Mouse (Mus musculus): ENCODE results near the gene Rnf103. TPM values are rescaled to one million over a fixed set of nuclear protein-coding genes. Genes with fewer than 3 reads are reported as not detected.
A peak's percentile ranks its signal among the peaks of the same experiment; 100 is the strongest.
"Not testable (repeated sequence)": the region's sequence is repeated elsewhere in the genome, so short reads cannot be mapped to it uniquely, and the experiment has no call there.

Rnf103 gene
- polyA plus RNA-seq (2016; fragmentation: Nextera tagmentation; extraction: Ambion mirVana), result 18.9 and 20.8 TPM in 2 replicates

DNA sequence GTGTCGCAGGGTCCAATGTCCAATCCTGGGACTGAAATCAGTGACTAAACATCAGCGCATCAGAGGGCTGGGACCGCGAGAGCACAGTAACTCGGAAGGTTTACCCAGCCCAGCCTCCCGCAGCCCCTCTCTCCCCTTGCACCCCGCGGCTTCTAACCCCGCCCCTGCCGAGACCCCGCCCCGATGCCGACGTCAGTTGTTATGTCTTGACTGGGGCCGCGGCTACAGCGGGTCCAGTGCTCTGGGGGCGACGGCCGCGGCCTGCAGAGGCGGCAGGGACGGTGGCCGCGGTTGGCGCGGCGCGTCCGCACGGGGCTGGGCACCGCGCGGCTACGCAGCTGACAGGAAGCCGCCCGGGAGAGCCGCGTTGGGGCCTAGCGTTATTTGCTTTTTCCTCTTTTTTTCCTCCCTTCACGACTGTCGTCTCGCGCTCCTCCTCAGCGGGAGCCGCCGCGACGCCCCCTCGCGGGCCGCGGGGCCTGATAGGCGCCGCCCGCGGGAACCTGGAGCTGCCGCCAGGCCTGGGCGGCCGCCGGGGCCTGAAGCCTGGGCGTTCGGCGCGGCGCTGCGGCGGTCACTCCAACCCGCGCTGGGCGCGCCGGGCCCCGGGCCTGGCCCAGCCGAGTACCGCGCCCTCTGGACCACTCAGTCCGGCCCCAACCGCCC lies at the start of gene Rnf103:
Rnf103 (plus strand) TSS at position 220 of the 666 bp plus-strand sequence.
- peak within 1 kb of the TSS; percentile 78 for H3K4me2 ChIP-seq
- H3K4me1 ChIP-seq (replicated peaks), result peaks cover 22% of the 10 kb centered on the region
- ATAC-seq (ENCODE audit: insufficient number of reproducible peaks, insufficient read depth, low FRiP score, low TSS enrichment, low read depth), result peak; percentile 97
- peak within 1 kb of the TSS; percentile 95 for H3K9ac ChIP-seq (replicated peaks)
- H3K36me3 ChIP-seq, result peaks cover 8% of the 10 kb centered on the region; the same call in 1 of the 2 replicates
- WGBS, result under 1% methylated on average over 65 of the region's 79 CpGs
- peak within 1 kb of the TSS; percentile 80 for H3K4me3 ChIP-seq (replicated peaks)
- H3K27ac ChIP-seq, result peak within 1 kb of the TSS; percentile 98
- no peaks in the 10 kb centered on the region for H3K9me3 ChIP-seq
- H3K27me3 ChIP-seq, result no peaks in the 10 kb centered on the region

GRCm38 (mm10) chr6:71444756-71445155 lies 48.9 kb upstream of the Rnf103 start:
- Histone ChIP-seq H3K9ac (replicated peaks) (no peak overlapping the region), H3K4me2 (no peak overlapping the region), H3K4me3 (replicated peaks) (no peak overlapping the region), H3K9me3 (no peaks in the 10 kb centered on the region), H3K36me3 (no peaks in the 10 kb centered on the region), H3K27ac (no peak overlapping the region), H3K4me1 (replicated peaks) (peaks cover 6% of the 10 kb centered on the region), H3K27me3 (no peaks in the 10 kb centered on the region)
- ATAC-seq (ENCODE audit: insufficient number of reproducible peaks, insufficient read depth, low FRiP score, low TSS enrichment, low read depth), result no peak
- WGBS, result 48% methylated on average over 1 of the region's 1 CpGs

GRCm38 (mm10) chr6:71445560-71445959 lies 48.1 kb upstream of the Rnf103 start:
- no peaks in the 10 kb centered on the region for H3K27me3 ChIP-seq
- no peak for ATAC-seq (ENCODE audit: insufficient number of reproducible peaks, insufficient read depth, low FRiP score, low TSS enrichment, low read depth)
- H3K9ac ChIP-seq (replicated peaks), result no peak overlapping the region
- H3K36me3 ChIP-seq, result no peaks in the 10 kb centered on the region
- WGBS, result 84% methylated on average over 6 of the region's 6 CpGs
- H3K9me3 ChIP-seq, result no peaks in the 10 kb centered on the region
- H3K27ac ChIP-seq, result no peak overlapping the region
- H3K4me1 ChIP-seq (replicated peaks), result peaks cover 6% of the 10 kb centered on the region
- H3K4me3 ChIP-seq (replicated peaks), result no peak overlapping the region
- H3K4me2 ChIP-seq, result no peak overlapping the region

DNA sequence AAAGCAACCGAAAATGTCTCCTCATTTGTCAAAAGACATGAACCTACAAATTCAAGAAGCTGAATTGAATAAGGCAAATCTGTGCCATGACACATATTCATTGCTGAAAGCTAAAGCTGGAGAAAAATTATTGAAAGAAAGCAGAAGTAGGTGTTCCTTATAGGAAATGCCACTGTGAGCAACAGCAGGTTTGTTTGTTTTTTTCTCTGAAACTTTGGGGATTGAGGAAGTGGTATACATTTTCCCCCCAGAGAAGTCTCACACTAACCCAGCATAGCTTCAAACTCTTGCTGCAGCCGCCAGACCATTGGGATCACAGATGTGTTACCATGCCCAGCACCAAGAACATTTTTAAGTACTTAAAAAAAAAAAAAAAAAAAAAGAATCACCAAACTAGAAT lies 40.9 kb upstream of the Rnf103 start:
- no peak overlapping the region for H3K4me3 ChIP-seq (replicated peaks)
- no peak for ATAC-seq (ENCODE audit: insufficient number of reproducible peaks, insufficient read depth, low FRiP score, low TSS enrichment, low read depth)
- no peaks in the 10 kb centered on the region for H3K4me1 ChIP-seq (replicated peaks)
- no peak overlapping the region for H3K4me2 ChIP-seq
- H3K9me3 ChIP-seq, result no peaks in the 10 kb centered on the region
- WGBS, result 74% methylated on average over 2 of the region's 2 CpGs
- H3K27me3 ChIP-seq, result no peaks in the 10 kb centered on the region
- H3K36me3 ChIP-seq, result no peaks in the 10 kb centered on the region
- H3K9ac ChIP-seq (replicated peaks), result no peak overlapping the region
- H3K27ac ChIP-seq, result no peak overlapping the region

DNA sequence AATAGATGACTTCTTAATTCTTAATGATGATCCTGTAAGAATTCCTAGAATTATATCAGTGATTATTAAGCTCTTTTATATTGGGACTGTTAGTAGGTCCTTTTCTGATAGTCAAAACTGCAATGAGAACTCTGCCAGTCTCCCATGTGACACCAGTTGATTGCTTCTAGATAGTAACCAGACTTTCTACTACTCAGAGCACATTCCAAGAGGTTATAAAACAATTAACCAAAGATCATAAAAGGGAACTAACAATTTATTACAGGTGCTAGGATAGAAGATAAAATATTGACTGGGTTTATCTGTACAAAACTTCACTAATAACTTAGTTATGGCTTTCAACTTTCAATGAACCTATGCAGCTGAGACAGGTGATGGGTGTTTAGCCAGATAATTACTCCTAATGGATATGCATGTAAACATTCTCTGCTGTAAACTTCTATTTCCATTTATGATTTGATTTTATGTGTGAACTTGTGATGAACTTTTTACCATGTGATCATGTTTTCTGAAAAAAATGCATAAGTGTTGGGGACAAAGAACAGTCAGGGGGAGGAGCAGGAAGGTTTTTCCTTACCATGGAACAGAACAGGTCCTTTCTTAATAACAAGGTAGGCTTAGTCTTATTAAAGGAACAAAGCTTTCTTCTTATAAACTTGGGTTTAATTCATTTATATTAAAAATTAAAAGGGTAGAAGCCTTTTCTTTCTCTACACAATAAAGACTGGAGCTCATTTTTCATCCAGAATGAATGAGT lies 39.5 kb upstream of the Rnf103 start:
- not testable (repeated sequence) for ATAC-seq (ENCODE audit: insufficient number of reproducible peaks, insufficient read depth, low FRiP score, low TSS enrichment, low read depth)

GRCm38 (mm10) chr6:71457956-71458608 lies 35.6 kb upstream of the Rnf103 start:
- no peak overlapping the region for H3K4me3 ChIP-seq (replicated peaks)
- H3K27ac ChIP-seq, result no peak overlapping the region
- no peak overlapping the region for H3K9ac ChIP-seq (replicated peaks)
- H3K36me3 ChIP-seq, result no peaks in the 10 kb centered on the region
- no peaks in the 10 kb centered on the region for H3K27me3 ChIP-seq
- no peak for ATAC-seq (ENCODE audit: insufficient number of reproducible peaks, insufficient read depth, low FRiP score, low TSS enrichment, low read depth)
- no peak overlapping the region for H3K4me2 ChIP-seq
- H3K4me1 ChIP-seq (replicated peaks), result no peaks in the 10 kb centered on the region
- WGBS, result 70% methylated on average over 8 of the region's 8 CpGs
- no peaks in the 10 kb centered on the region for H3K9me3 ChIP-seq

More for the DNA sequence above, 39.5 kb upstream of the Rnf103 start:
- H3K27ac ChIP-seq; H3K27me3 ChIP-seq; H3K9me3 ChIP-seq; H3K36me3 ChIP-seq; H3K4me3 ChIP-seq (replicated peaks); H3K4me2 ChIP-seq; H3K9ac ChIP-seq (replicated peaks); H3K4me1 ChIP-seq (replicated peaks): not testable (repeated sequence)

GRCm38 (mm10) chr6:71465146-71465545 lies 28.5 kb upstream of the Rnf103 start:
- Histone ChIP-seq H3K9me3 (no peaks in the 10 kb centered on the region), H3K27ac (no peak overlapping the region), H3K4me2 (no peak overlapping the region), H3K36me3 (no peaks in the 10 kb centered on the region), H3K9ac (replicated peaks) (no peak overlapping the region), H3K27me3 (no peaks in the 10 kb centered on the region), H3K4me3 (replicated peaks) (no peak overlapping the region), H3K4me1 (replicated peaks) (no peaks in the 10 kb centered on the region)
- 86% methylated on average over 3 of the region's 3 CpGs for WGBS
- no peak for ATAC-seq (ENCODE audit: insufficient number of reproducible peaks, insufficient read depth, low FRiP score, low TSS enrichment, low read depth)

DNA sequence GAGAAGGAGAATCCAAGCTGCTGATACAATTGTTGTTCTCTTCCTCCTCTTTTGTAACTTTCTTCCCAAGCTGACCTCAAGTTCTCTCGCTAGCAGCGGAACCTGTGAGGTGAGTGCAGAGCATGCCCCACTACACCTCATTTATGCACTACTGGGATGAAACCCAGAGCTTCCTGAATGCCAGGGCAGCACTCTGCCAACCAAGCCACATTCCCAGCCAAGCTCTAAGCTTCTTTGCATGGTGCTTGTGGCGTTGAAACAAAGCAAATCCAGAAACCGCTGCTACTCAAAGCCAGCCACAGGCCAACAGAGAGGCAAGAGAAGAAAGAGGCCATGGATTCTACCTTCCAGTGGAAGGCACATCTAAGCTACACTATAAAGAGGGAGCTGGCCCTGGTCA lies 25.9 kb upstream of the Rnf103 start:
- H3K36me3 ChIP-seq, result no peaks in the 10 kb centered on the region
- no peaks in the 10 kb centered on the region for H3K27me3 ChIP-seq
- no peaks in the 10 kb centered on the region for H3K9me3 ChIP-seq
- ATAC-seq (ENCODE audit: insufficient number of reproducible peaks, insufficient read depth, low FRiP score, low TSS enrichment, low read depth), result no peak
- H3K4me2 ChIP-seq, result no peak overlapping the region
- H3K4me1 ChIP-seq (replicated peaks), result no peaks in the 10 kb centered on the region
- H3K9ac ChIP-seq (replicated peaks), result no peak overlapping the region
- no peak overlapping the region for H3K4me3 ChIP-seq (replicated peaks)
- WGBS, result 89% methylated on average over 4 of the region's 4 CpGs
- H3K27ac ChIP-seq, result no peak overlapping the region

- Histone ChIP-seq H3K4me2 (no peak overlapping the region), H3K4me1 (replicated peaks) (no peaks in the 10 kb centered on the region), H3K36me3 (no peaks in the 10 kb centered on the region), H3K9ac (replicated peaks) (no peak overlapping the region), H3K27ac (no peak overlapping the region), H3K27me3 (no peaks in the 10 kb centered on the region), H3K9me3 (no peaks in the 10 kb centered on the region), H3K4me3 (replicated peaks) (no peak overlapping the region)
- ATAC-seq (ENCODE audit: insufficient number of reproducible peaks, insufficient read depth, low FRiP score, low TSS enrichment, low read depth), result no peak
- WGBS, result 56% methylated on average over 3 of the region's 3 CpGs
These were observed 24.4 kb upstream of the Rnf103 start for GRCm38 (mm10) chr6:71469291-71469690.

DNA sequence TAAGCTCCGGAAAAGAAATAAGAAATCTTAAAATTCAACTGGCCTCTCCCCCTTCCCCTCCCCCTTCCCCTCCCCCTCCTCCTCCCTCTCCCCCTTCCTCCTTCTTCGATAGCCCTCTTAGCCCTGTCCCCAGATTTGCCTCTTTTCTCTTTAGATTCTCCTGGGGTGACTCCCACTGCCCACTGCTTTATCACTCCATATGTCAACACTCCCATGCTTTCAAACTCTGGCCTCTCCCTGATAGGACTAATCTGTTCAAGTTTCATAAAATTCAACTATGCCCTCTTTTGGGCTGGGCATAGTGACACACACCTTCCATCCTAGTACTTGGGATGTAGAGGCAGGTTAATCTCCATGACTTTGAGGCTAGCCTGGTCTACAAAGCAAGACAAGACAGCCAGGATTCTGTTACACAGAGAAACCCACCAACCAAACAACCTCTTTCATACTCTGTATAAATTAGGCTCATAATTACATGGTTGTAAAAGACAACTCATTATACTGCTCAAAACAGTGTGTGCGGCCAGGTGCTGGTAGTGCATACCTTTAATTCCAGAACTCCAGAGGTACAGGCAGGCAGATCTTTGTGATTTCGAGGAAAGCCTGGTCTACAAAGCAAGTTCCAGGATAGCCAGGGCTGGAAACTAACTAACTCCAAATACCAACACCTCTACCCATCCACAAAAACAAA lies 21.7 kb upstream of the Rnf103 start:
- Histone ChIP-seq H3K9ac (replicated peaks) (no peak overlapping the region), H3K4me2 (no peak overlapping the region), H3K4me3 (replicated peaks) (no peak overlapping the region), H3K9me3 (no peaks in the 10 kb centered on the region), H3K27ac (no peak overlapping the region), H3K27me3 (no peaks in the 10 kb centered on the region), H3K4me1 (replicated peaks) (no peaks in the 10 kb centered on the region), H3K36me3 (no peaks in the 10 kb centered on the region)
- ATAC-seq (ENCODE audit: insufficient number of reproducible peaks, insufficient read depth, low FRiP score, low TSS enrichment, low read depth), result no peak
- WGBS, result 79% methylated on average over 4 of the region's 4 CpGs

DNA sequence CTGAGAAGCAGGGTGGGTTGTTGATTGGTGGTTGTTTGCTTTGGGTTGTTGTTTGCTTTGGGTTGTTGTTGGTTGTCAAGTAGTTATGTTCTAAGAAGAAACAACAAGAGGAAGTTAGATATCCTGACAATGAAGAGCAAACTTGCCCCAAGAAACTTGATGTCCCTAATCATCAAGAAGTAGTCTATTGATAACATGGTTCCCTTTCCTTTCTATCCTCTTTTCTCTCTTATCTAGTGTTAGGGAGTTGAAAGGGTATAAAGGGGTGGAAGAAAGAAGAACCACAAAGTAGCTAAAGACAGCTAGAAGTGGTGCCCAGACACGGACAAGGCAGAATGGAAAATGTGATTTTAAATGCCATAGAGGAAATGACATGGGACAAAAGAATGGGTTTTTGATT lies 20.9 kb upstream of the Rnf103 start:
- H3K27me3 ChIP-seq, result no peaks in the 10 kb centered on the region
- no peaks in the 10 kb centered on the region for H3K36me3 ChIP-seq
- no peak for ATAC-seq (ENCODE audit: insufficient number of reproducible peaks, insufficient read depth, low FRiP score, low TSS enrichment, low read depth)
- no peak overlapping the region for H3K9ac ChIP-seq (replicated peaks)
- 97% methylated on average over 1 of the region's 1 CpGs for WGBS
- no peak overlapping the region for H3K4me3 ChIP-seq (replicated peaks)
- H3K4me2 ChIP-seq, result no peak overlapping the region
- H3K4me1 ChIP-seq (replicated peaks), result no peaks in the 10 kb centered on the region
- no peak overlapping the region for H3K27ac ChIP-seq
- H3K9me3 ChIP-seq, result no peaks in the 10 kb centered on the region
